Mouse (Mus musculus) brown adipose tissue, adult 24 weeks (tissue): ENCODE results near the gene Tfpi2. TPM values are rescaled to one million over a fixed set of nuclear protein-coding genes. Genes with fewer than 3 reads are reported as not detected.
A peak's percentile ranks its signal among the peaks of the same experiment; 100 is the strongest.

Experiments used
- H3K27ac ChIP-seq: fragments of 200-500 bp; replicated peaks from 2 replicates; pipeline ENCODE4 v1.5.1; 2012; ENCODE audit warnings: low read depth, mild to moderate bottlenecking, low read length
- H3K4me1 ChIP-seq: fragments of 200-500 bp; 2 replicates; pipeline ENCODE4 v1.6.1; 2012; ENCODE audit warnings: low read length, mixed read lengths; ENCODE audit not compliant: control insufficient read depth, insufficient read depth, insufficient read length
- H3K4me3 ChIP-seq: fragments of 200-500 bp; 2 replicates; pipeline ENCODE4 v1.5.1; 2012; ENCODE audit warnings: low read depth, mild to moderate bottlenecking, low read length, moderate library complexity; ENCODE audit not compliant: insufficient read depth
- polyA plus RNA-seq: library from polyadenylated mRNA; stranded (reverse); fragments of >200 nt; gene quantifications from 2 replicates; pipeline ENCODE4 v1.2.4, GENCODE M21; 2012; ENCODE audit not compliant: missing spikeins, insufficient read depth, insufficient read length

Tfpi2 gene
- polyA plus RNA-seq, 1 experiment: 1.1 TPM

DNA sequence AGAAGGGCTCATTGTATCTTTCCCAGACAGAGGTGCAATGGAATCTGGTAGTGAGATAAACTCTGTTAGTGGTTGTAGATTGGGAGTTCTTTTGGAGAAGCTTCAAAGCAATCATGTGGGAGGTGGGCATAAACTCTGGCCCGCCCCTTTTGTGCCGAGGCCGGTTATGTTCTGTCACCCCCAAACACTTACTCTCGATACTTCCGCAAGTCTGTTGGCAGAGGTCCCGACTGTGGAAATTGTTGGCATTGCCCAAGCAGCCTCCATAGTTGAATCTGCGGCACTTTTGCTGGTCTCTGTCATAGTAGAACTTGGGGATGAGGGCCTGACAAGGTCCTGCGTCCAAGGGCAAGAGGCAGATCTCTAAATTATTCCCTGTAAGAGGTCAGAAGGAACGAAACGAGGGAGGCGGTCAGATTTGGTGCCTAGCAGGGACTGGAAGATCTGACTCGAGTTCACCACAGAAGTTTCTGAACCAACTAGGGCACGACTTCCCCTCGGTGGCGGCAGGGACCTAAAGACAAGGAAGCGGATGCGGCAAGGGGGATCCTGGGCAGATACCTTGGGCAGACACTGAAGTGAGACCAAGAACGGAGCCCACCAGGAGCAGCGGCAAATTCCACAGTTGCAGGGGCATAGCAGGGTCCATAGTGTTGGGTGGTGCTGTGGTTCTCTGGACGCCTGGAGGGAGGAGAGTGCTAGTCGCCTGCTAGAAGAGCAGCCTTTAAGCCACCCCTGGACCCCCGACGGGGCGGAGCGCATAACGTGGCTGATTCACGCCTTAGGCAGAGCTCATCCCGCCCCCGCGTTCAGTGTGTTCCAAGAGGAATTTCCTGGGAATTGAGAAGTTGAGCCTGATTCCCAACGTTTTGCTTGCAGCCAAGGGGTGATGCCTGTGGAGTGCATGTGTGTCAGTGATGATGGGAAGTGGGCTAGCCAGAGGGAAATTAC is 20.8 kb downstream of the Tfpi2 start:
- no peaks in the 10 kb centered on the region for H3K4me1 ChIP-seq
- H3K4me3 ChIP-seq: peak overlapping the region; percentile 58
- peak overlapping the region; percentile 32 for H3K27ac ChIP-seq

DNA sequence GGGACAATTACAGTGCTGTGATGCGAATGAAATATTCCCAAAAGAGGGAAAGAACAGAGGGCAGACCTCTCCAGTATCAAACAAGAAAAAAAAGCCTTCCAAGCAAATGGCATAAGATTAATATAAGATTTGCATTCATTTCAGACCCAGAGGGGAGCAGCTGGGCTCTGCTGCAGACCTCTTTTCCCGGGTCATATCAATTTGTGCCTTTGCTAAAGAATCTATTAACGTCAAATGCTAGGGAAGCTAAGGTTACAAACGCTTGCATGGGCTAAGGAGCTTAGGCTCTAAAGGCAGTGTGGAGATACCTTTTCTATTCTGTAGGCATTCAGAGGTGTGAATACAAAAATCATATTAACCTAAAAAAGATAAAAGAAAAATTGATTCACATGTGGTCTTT is 33.8 kb downstream of the Tfpi2 start:
- H3K4me1 ChIP-seq: no peaks in the 10 kb centered on the region

DNA sequence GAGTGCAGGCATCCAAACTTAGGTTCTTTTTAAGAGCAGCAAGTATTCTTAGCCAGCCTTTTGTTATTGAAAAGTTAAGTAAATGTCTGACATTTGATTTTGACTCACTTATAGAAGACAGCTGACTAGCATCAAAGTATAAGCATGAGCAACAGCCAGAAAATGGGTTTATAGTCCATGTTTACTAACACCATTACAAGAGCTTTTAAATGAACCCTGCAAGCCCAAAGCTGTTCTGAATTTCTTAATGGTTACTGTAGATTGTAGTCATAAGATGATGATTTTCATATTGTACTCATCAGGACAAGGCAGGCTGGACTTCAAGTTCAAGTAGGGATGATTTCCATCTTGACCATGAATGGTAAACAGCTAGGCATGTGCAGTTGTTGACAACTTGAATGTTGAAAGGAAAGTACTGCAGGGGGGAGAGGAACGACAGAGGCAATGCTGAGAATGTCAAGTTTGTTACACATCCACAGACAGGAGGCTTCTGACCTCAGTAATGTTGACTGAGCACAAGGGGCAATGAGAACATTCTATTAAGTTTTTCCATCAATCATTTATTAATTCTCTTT is 52.5 kb downstream of the Tfpi2 start:
- Histone ChIP-seq H3K4me3 (no peak overlapping the region), H3K27ac (no peak overlapping the region), H3K4me1 (peaks cover 4% of the 10 kb centered on the region; the same call in 1 of the 2 replicates)

More for the DNA sequence above, 33.8 kb downstream of the Tfpi2 start:
- Histone ChIP-seq H3K4me3 (no peak overlapping the region), H3K27ac (no peak overlapping the region)

DNA sequence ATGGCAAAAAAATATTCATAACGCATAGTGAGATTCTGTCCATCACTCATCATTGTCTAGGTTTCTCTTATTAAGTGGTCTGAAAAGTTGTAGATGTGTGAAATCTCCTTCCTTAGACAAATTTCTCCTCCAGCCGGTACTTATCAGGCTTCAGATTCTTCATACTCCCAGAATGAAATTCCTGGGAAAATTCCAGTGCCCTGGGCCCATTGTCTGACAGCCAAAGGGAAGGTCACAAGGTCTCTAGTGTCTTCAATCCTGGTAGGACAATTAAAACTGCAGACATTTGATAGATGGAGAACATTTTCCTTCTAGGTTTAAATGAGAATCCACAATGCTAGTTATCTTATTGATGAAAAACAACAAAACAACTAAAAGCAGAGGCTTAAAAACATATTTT is 53.1 kb downstream of the Tfpi2 start:
- no peak overlapping the region for H3K27ac ChIP-seq
- peaks cover 4% of the 10 kb centered on the region; the same call in 1 of the 2 replicates for H3K4me1 ChIP-seq
- no peak overlapping the region for H3K4me3 ChIP-seq

DNA sequence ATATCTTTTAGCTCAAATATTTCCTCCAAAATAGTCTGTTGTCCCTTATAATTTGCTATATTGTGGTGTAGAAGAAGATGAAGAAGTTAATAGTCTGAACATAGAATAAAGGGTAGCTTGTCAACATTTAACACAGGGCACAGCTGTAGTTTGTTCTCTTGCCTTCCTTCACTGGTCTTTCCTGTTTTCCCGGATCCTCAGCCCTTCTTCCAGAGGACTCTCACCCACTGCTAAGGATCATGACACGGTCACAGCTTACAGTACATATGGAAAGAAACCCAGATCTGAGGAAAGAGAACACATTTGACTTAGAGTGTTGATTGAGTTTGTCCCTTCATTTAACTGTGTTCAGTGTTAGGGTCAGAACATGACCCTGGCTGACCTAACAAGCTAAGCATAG is 53.7 kb downstream of the Tfpi2 start:
- Histone ChIP-seq H3K27ac (peak overlapping the region; percentile 62), H3K4me1 (peaks cover 4% of the 10 kb centered on the region; the same call in 1 of the 2 replicates), H3K4me3 (no peak overlapping the region)

DNA sequence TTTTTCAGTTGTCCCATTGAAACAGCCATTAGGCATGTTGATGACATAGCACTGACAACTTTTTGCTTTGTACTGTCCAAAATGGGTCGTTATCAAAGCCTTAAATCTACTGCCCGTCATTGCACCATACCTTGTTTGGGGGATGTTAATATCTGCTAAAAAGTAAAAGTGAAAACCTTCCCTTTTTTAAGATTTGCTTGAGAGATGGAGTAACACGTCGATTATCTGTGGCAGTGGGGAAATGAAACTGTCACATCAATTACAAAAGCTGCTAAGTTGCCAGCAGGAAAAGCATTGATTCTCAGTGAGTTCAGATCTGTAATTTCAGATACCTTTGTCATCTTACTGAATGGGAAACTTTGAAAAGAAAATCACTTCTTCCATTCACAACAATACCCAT is 62.6 kb downstream of the Tfpi2 start:
- Histone ChIP-seq H3K27ac (no peak overlapping the region), H3K4me3 (no peak overlapping the region), H3K4me1 (no peaks in the 10 kb centered on the region)

DNA sequence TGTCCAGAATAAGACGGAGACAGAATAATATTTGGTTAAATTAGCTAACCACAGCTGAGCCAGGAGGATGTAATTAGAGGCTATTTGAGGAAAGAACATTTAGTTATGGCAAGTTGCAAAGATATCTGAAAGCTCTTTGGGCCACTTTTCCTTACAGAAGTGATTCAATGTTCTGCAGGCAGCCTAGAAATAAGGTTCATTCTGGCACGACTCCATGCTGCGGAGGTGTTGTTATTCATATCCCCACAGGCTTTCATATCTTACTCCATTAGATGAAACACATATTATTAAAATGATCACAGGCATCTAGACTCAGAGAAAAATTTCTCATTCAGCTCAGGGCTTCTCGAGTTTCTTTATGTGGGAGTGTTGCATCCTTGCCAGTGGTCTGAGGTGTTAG is 65.8 kb downstream of the Tfpi2 start:
- Histone ChIP-seq H3K4me1 (no peaks in the 10 kb centered on the region), H3K4me3 (no peak overlapping the region), H3K27ac (no peak overlapping the region)

DNA sequence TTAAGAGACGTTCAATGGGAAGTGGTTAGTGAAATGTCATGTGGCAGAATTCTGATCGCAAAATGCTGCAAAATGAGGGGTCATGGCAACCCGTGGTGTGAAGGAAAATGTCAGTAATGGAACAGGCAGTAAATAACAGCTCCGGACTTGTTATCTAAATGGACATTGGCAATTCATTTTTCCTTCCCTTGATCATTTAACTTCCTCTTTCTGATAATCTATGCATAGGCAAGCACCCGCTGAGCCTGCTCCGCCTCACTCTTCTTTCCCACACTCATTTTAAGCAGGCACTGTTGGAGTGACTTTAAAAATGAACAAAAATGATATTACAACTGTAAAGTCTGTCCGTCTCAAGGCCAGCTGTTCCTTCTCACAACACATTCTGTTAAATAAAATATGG is 72.7 kb downstream of the Tfpi2 start:
- no peaks in the 10 kb centered on the region for H3K4me1 ChIP-seq

More for the DNA sequence above, 72.7 kb downstream of the Tfpi2 start:
- Histone ChIP-seq H3K4me3 (no peak overlapping the region), H3K27ac (no peak overlapping the region)

Other genes with a start within 250 kb of the Tfpi2 start
- not detected in 2 replicates for gene Calcr, start 224.2 kb downstream of the Tfpi2 start, polyA plus RNA-seq
- not detected in 2 replicates for gene Gngt1, start 4.9 kb upstream of the Tfpi2 start, polyA plus RNA-seq
- 82.4 and 105 TPM in 2 replicates for gene Gng11, start 15.0 kb upstream of the Tfpi2 start, polyA plus RNA-seq
- 69.9 and 74.4 TPM in 2 replicates for gene Bet1, start 98.1 kb upstream of the Tfpi2 start, polyA plus RNA-seq